Mouse (Mus musculus) right cerebral cortex, postnatal 10 days (tissue): Measurements from ENCODE around the gene Olfr218.
"Not testable (repeated sequence)": the region's sequence is repeated elsewhere in the genome, so short reads cannot be mapped to it uniquely, and the experiment has no call there.

Source experiments
- DNase-seq, 2 experiments: peaks; one replicate each; pipeline ENCODE4 v3.0.0; 2021; ENCODE audit warnings: low spot score in 2 of 2

Olfr218 gene

GRCm38 (mm10) chr1:173197508-173197907 lies at the start of gene Olfr218:
Gene Olfr218 (plus strand): TSS chr1:173197808.
- no peak for DNase-seq

DNA sequence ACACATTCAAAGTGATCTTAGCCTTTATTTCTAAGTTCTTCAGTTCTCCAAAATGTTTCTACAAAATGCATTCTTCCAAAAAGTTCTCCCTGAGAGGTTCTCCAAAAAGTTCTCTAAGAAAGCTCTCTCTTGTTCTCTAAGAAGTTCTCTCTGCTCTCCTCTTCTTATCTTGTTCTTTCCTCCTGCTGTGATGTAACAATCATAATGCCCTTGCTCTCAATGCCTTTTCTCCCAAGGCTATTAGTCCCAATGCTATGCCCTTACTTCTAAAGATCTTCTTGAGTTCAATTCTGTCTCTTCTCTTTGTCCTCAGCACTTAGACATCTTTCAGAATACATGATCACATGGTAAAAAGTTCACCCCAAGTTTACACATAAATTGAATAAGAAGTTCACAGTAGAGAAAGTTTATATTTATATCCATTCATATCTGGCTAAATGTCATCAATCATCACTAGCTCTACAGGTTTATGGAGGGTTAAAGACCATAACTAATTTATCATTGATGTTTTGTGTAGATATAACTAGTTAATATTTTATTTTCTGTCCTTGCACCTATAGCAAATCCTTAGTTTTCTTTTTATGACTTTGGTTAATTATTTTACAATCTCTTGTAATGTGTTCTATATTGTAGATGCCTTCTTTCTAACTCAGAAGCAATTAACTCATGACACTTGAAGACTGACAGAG lies 23.3 kb upstream of the Olfr218 start:
- no peak for DNase-seq

GRCm38 (mm10) chr1:173190540-173190939 lies 7.1 kb upstream of the Olfr218 start, which contains the start of gene Olfr1406:
Gene Olfr1406 (minus strand): TSS chr1:173190640.
- no peak for DNase-seq

- no peak for DNase-seq
Measured at GRCm38 (mm10) chr1:173192059-173192458, 5.5 kb upstream of the Olfr218 start.

DNA sequence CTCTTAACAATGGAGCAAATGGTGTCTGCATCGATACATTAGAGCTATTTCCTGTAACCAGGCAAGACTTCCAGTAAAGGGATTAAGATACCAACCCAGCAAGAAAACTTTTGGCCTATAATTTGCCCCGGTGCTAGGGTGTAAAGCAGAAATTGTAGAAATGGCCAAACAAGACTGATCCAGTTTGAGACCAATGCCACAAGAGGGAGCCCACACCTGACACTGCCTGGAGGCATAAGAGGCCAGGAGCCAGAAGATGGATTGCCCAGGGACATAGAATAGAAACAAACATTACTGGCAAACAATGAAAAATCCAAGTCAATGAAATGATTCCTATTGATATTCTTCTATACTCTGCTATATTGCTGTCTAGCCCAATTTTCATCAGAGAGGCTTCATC lies 1.2 kb upstream of the Olfr218 start:
- DNase-seq = no peak

- DNase-seq = no peak
Measured at GRCm38 (mm10) chr1:173212092-173212491, 14.5 kb downstream of the Olfr218 start, which contains the start of gene Olfr1404. Gene Olfr1404 (plus strand): TSS chr1:173212392.

GRCm38 (mm10) chr1:173216481-173216880 lies 18.9 kb downstream of the Olfr218 start:
- no peak for DNase-seq

GRCm38 (mm10) chr1:173227081-173227480 lies 29.5 kb downstream of the Olfr218 start, which contains the start of gene Fcer1a:
Gene Fcer1a (minus strand): TSS chr1:173227214.
- DNase-seq = no peak

- not testable (repeated sequence) for DNase-seq
Measured at GRCm38 (mm10) chr1:173237004-173237403, 39.4 kb downstream of the Olfr218 start.

DNA sequence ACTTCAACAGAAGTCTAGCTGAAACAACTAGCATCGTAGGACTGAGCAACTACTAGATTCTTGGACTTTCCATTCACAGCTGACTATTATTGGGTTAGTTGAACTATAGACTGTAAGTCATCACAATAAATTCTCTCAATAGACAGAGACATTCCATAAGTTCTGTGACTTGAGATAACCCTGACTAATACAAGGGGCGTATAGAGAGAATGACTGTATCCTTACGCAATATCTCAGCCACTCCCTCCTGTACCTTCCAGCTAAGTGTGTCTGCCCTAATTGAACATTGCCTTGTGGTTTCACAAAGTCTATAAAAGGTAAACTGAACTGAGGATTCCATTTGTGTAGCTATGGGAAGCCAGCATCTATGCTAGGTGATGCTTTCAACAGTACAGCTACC lies 52.3 kb downstream of the Olfr218 start:
- DNase-seq = no peak
